Mouse (Mus musculus) G1E (cell line): Measurements from ENCODE around the gene Gigyf1.

Source experiments
- CTCF ChIP-seq: IDR thresholded peaks from 2 replicates; pipeline ENCODE4 v1.5.1; 2012; ENCODE audit warnings: low read depth, low read length, inconsistent platforms, mixed read lengths
- POLR2AphosphoS5 ChIP-seq: IDR thresholded peaks from 2 replicates; pipeline ENCODE4 v1.6.1; 2012; ENCODE audit warnings: low read depth, low read length, inconsistent platforms; ENCODE audit not compliant: insufficient replicate concordance
- TAL1 ChIP-seq: conservative IDR thresholded peaks from 2 replicates; pipeline ENCODE4 v1.6.1; 2012; ENCODE audit warnings: low read depth, low read length, inconsistent platforms, mixed read lengths

DNA sequence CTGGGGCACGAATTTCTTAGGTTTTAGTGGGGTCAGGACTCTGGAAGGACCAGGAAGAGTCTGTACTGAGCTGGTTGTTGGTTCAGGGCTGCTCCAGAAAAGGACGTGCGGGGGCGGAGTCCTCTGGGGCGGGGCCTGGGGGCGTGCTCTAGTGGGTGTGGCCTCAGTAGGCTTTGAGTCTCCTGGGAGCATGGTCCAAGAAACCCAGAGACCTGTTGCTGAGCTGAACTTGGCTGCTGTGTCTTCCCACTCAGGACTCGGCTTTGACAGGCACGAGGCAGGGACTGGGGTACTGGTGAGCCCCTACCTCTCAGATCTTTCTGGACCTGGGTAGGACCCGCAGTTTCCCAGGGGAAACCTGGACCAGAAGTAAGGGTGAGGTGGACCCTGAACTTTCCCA, 51.3 kb downstream of the Gigyf1 start, which contains the start of gene Tfr2:
- TF ChIP-seq CTCF (no peak), TAL1 (no peak), POLR2AphosphoS5 (no peak)
